Mouse (Mus musculus): Measurements from ENCODE around the gene Aldh3a1. TPM values are rescaled to one million over a fixed set of nuclear protein-coding genes. Genes with fewer than 3 reads are reported as not detected.

The Aldh3a1 gene
- total RNA-seq, 2 experiments from 2014 or later, result 2.1 to 2.6 TPM

DNA sequence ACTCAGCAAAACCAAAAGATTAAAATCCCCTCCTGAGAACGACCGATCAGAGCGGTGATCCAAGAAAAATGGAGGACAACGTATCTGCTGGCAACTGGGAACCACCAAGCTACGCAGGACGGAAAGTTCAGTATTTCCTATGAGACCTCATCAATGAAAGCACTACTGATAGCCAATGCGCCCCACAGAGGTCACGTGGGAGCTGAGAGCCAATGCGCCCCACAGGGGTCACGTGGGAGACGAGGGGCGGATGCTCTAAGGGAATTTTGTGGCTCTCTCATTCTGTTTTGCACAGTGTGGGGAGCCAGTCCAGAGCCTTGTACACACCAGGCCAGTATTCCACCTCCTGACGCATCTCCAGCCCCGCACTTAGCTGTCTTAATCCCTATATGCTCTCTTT is 55.2 kb downstream of the Aldh3a1 start:
- no peak for DNase-seq (ENCODE audit: extremely low spot score in 1 of 2, low spot score in 2 of 2)
- H3K4me3 ChIP-seq, result no peak overlapping the region
- H3K27ac ChIP-seq, result no peak overlapping the region
- intact Hi-C loops (cut with DNase I), result no loop called here
- TF ChIP-seq CTCF (IDR thresholded peaks at IDR 0.05), result no peak

DNA sequence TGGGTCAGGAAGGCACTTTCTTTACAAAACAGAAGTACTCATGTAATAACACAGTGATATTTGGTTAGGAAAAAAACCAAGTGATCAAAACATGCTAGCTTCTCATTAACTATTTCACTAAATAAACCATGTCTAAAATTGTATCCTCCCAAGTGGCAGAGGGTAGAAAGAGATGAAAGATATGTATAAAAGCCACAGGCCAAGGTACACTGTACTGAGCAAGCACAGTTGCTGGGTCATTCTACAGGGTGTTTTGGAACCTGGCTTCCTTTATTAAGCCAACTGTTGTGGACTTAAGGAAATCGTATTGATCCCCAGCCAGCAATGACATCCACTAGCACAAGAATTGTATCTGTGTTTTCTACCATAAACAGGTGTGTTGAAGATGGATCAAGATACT is 56.5 kb downstream of the Aldh3a1 start:
- no peak overlapping the region for H3K4me3 ChIP-seq
- H3K27ac ChIP-seq, result no peak overlapping the region
- intact Hi-C loops (cut with DNase I), result no loop called here
- no peak for TF ChIP-seq CTCF (IDR thresholded peaks at IDR 0.05)
- no peak for DNase-seq (ENCODE audit: extremely low spot score in 1 of 2, low spot score in 2 of 2)

GRCm38 (mm10) chr11:61266551-61267533 is 59.5 kb downstream of the Aldh3a1 start, which contains the start of gene Aldh3a2:
Gene Aldh3a2 (minus strand): TSS chr11:61267464.
- Histone ChIP-seq H3K4me3 (peak within 1 kb of the TSS; percentile 84), H3K27ac (peak within 1 kb of the TSS; percentile 96)
- DNase-seq (ENCODE audit: extremely low spot score in 1 of 2, low spot score in 2 of 2), result peak; percentile 93
- intact Hi-C loops (cut with DNase I), result loop anchor here (2.0 kb wide), 1 partner anchor 142 kb away; no protein-coding TSS in a partner anchor
- TF ChIP-seq CTCF (IDR thresholded peaks at IDR 0.05), result no peak

Other genes with a start within 250 kb of the Aldh3a1 start
- 10 to 100 TPM; 19.0 to 19.2 TPM for gene Kcnj12, start 185.0 kb upstream of the Aldh3a1 start, total RNA-seq (2021)
- 1 to 10 TPM; 1.2 to 1.4 TPM for gene Tnfrsf13b, start 80.8 kb upstream of the Aldh3a1 start, total RNA-seq (2021)
- gene Usp22, start 32.5 kb upstream of the Aldh3a1 start, total RNA-seq (2021), result 100 to 1,000 TPM; 194 to 209 TPM
- 10 to 100 TPM; 47.1 to 54.1 TPM for gene Aldh3a2, start 59.9 kb downstream of the Aldh3a1 start, total RNA-seq (2021)
- gene Slc47a2, start 135.3 kb downstream of the Aldh3a1 start, total RNA-seq (2021), result under 1 TPM in 1 of 2 experiments, not detected in 1; 0.14 TPM
- gene Slc47a1, start 170.8 kb downstream of the Aldh3a1 start, total RNA-seq (2021), result 1 to 10 TPM; 1.4 to 2.3 TPM
- 100 to 1,000 TPM; 328 to 336 TPM for gene Rnf112, start 246.6 kb downstream of the Aldh3a1 start, total RNA-seq (2021)

All from left cerebral cortex, adult 2 months (tissue).